In genomic region chr13:51767513-51767912, GRCm38 (mm10) we compare ENCODE assay signal across 12 mouse cellular contexts. TPM values are rescaled to one million over a fixed set of nuclear protein-coding genes. Genes with fewer than 3 reads are reported as not detected.
A peak's percentile ranks its signal among the peaks of the same experiment; 100 is the strongest.
DNase-seq lines count a peak whose midpoint lies in the region; ATAC-seq and TF ChIP-seq lines count a peak whose summit lies in the region.
"Had no signal": no experiment of that assay in that cellular context is flagged by ENCODE, and none has a peak within 500 bp of the region (broad histone marks: within the 10 kb centered on the region; RNA-seq: fewer than 3 reads in every experiment).

No protein-coding gene starts in this region.

- no peak for TF ChIP-seq CTCF in cerebellum, adult 2 months (IDR thresholded peaks at IDR 0.05; ENCODE audit: borderline replicate concordance, insufficient read depth, low read depth, low read length)
- TF ChIP-seq CTCF in spleen, adult 2 months (IDR thresholded peaks at IDR 0.05; ENCODE audit: extremely low read depth, insufficient read depth, insufficient read length, insufficient replicate concordance): no peak
- no peak for TF ChIP-seq CTCF in intestine, postnatal 0 days (IDR thresholded peaks at IDR 0.05; ENCODE audit: low read depth)

- H3K9me3 ChIP-seq in intestine, postnatal 0 days (ENCODE audit: control insufficient read depth): no peaks in the 10 kb centered on the region
- H3K9me3 ChIP-seq: neural tube, embryonic 12.5 days had no signal

- H3K4me3 ChIP-seq in cerebellum, adult 2 months (replicated peaks; ENCODE audit: insufficient read depth, low read depth, low read length): no peak overlapping the region
- no peak overlapping the region for H3K4me3 ChIP-seq in spleen, adult 2 months (ENCODE audit: extremely low read depth, insufficient read depth, insufficient read length)
- no peak overlapping the region for H3K4me3 ChIP-seq in intestine, postnatal 0 days (ENCODE audit: low read depth, low read length)
- H3K4me3 ChIP-seq: neural tube, embryonic 12.5 days had no signal

- peaks cover 47% of the 10 kb centered on the region for H3K4me1 ChIP-seq in cerebellum, adult 2 months (ENCODE audit: control insufficient read depth, insufficient read depth, low read length)
- H3K4me1 ChIP-seq in spleen, adult 2 months (ENCODE audit: control insufficient read depth, insufficient read depth, insufficient read length): peaks cover 55% of the 10 kb centered on the region; the same call in 1 of the 2 replicates
- no peaks in the 10 kb centered on the region for H3K4me1 ChIP-seq in intestine, postnatal 0 days (replicated peaks; ENCODE audit: control insufficient read depth, insufficient read depth, low read length)
- H3K4me1 ChIP-seq: neural tube, embryonic 12.5 days had no signal

- peak; percentile 52 for ATAC-seq in common myeloid progenitor, adult 5-6 weeks (replicated peaks; ENCODE audit: low read depth, poor library complexity, severe bottlenecking)
- no peak for ATAC-seq in intestine, postnatal 0 days

- H3K27me3 ChIP-seq in cerebellum, adult 2 months (ENCODE audit: control insufficient read depth, insufficient read depth, low read length): no peaks in the 10 kb centered on the region
- H3K27me3 ChIP-seq in spleen, adult 2 months (ENCODE audit: control insufficient read depth, insufficient read depth, low read length): no peaks in the 10 kb centered on the region
- no peaks in the 10 kb centered on the region for H3K27me3 ChIP-seq in intestine, postnatal 0 days (replicated peaks; ENCODE audit: control insufficient read depth, insufficient read depth, low read length)
- H3K27me3 ChIP-seq: neural tube, embryonic 12.5 days had no signal

- 0 out of 2 replicates have a peak overlapping the region, but pooled peaks have one; percentile 13 for H3K27ac ChIP-seq in cerebellum, adult 2 months (ENCODE audit: insufficient read depth, low read length)
- H3K27ac ChIP-seq in spleen, adult 2 months (ENCODE audit: insufficient read depth, low read length): peak overlapping the region; percentile 90
- no peak overlapping the region for H3K27ac ChIP-seq in intestine, postnatal 0 days (ENCODE audit: low read depth, low read length)
- H3K27ac ChIP-seq: liver, embryonic 14.5 days; neural tube, embryonic 12.5 days had no signal

- H3K36me3 ChIP-seq in spleen, adult 2 months (ENCODE audit: control insufficient read depth, insufficient read depth, low read length): no peaks in the 10 kb centered on the region
- H3K36me3 ChIP-seq in intestine, postnatal 0 days (ENCODE audit: control insufficient read depth, insufficient read depth): no peaks in the 10 kb centered on the region
- H3K36me3 ChIP-seq: neural tube, embryonic 12.5 days had no signal

- TF ChIP-seq POLR2A in cerebellum, adult 2 months (IDR thresholded peaks at IDR 0.05; ENCODE audit: borderline replicate concordance, insufficient read depth, low read length): no peak
- TF ChIP-seq POLR2A in spleen, adult 2 months (IDR thresholded peaks at IDR 0.05; ENCODE audit: low read depth, low read length): no peak

- DNase-seq in cerebellum, adult 2 months: no peak
- DNase-seq in cerebellum, postnatal 25 days: no peak
- DNase-seq in 416B (ENCODE audit: low read depth): peak; percentile 80
- DNase-seq in spleen, adult 2 months (ENCODE audit: low read depth in 1 of 2, low spot score in 2 of 2): peak; percentile 75 to 77
- no peak for DNase-seq in left cerebral cortex, adult 11 months (ENCODE audit: low spot score)
- DNase-seq in heart, adult 9 months (ENCODE audit: low spot score in 2 of 2): no peak
- DNase-seq: adrenal gland, adult 8-10 months; right cerebral cortex, adult 18-20 months had no signal

- 68% methylated on average over 8 of the region's 8 CpGs for WGBS in cerebellum, adult 2 months
- WGBS in spleen, adult 2 months: 5% methylated on average over 8 of the region's 8 CpGs
- WGBS in intestine, postnatal 0 days: 72% methylated on average over 8 of the region's 8 CpGs

- no peak overlapping the region for H3K4me2 ChIP-seq in intestine, postnatal 0 days (replicated peaks; ENCODE audit: low read depth)
- H3K4me2 ChIP-seq: neural tube, embryonic 12.5 days had no signal

- H3K9ac ChIP-seq in intestine, postnatal 0 days (ENCODE audit: low read depth, low read length): no peak overlapping the region
- H3K9ac ChIP-seq: liver, embryonic 14.5 days; neural tube, embryonic 12.5 days had no signal

RNA-seq across cellular contexts. Expression of gene Sema4d, which starts 26.0 kb away (rescaled TPM):
- polyA plus RNA-seq in cerebellum, adult 2 months (2012; rRNA removed): 111 and 116 TPM in 2 replicates
- total RNA-seq in common myeloid progenitor, adult 5-6 weeks (2017): 30.5 and 33.0 TPM in 2 replicates
- 77.0 and 103 TPM in 2 replicates for polyA plus RNA-seq in spleen, adult 2 months (2012; rRNA removed)
- polyA plus RNA-seq in intestine, postnatal 0 days (2015; fragmentation: Nextera tagmentation; extraction: Ambion mirVana): 3.4 TPM in 2 replicates

Comparison
In these comparisons a context has a peak if more than half of its experiments do, and no peak if none do; other contexts are left out.
1. DNase-seq: peak in 416B (single experiment) and spleen, adult 2 months (2 of 2); none in cerebellum, adult 2 months (0 of 2), cerebellum, postnatal 25 days (0 of 2), left cerebral cortex, adult 11 months (single experiment) and heart, adult 9 months (0 of 2).
2. RNA of gene Sema4d, which starts 26.0 kb away (polyA plus RNA-seq): 111 to 116 TPM in cerebellum, adult 2 months and 77.0 to 103 TPM in spleen, adult 2 months; 3.4 TPM in intestine, postnatal 0 days; every median in the first group is over 10 times any median in the second.